Mouse (Mus musculus) cortical plate, adult 2 months (tissue): Measurements from ENCODE around the gene Parva.

Source experiments
- CTCF ChIP-seq: fragments of 200-500 bp; IDR thresholded peaks from 2 replicates; pipeline ENCODE4 v1.5.1; 2011; ENCODE audit warnings: mild to moderate bottlenecking, control low read depth, low read length; ENCODE audit not compliant: insufficient read depth; ENCODE audit errors: extremely low read depth
- POLR2A ChIP-seq: fragments of 200-500 bp; IDR thresholded peaks from 2 replicates; pipeline ENCODE4 v1.6.1; 2011; ENCODE audit warnings: mild to moderate bottlenecking, low read length, control low read depth; ENCODE audit not compliant: insufficient read depth; ENCODE audit errors: extremely low read depth

DNA sequence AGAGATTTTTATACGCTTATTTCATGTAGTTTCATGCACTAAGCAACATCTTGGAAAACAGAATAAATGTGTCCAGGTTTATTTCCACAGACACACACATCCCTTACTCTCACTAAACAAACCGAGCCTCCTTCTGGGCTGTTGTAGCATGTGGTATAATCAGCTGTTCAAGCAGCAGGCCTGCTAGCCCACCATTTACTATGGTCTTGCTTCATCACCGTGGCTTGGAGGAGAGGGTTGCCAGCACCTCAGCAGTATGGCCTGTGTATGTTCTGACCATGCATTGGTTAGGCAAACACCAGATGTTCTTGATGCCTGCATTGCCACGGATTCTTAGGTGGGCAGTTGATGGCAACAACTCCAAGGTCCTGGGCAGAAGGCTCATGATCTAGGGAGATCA lies 30.6 kb downstream of the Parva start:
- TF ChIP-seq CTCF (no peak), POLR2A (no peak)
